Mouse (Mus musculus) B cell, adult (primary cell): ENCODE data around the gene Gdf10. TPM values are rescaled to one million over a fixed set of nuclear protein-coding genes. Genes with fewer than 3 reads are reported as not detected.

ENCODE experiments used
- total RNA-seq: library from RNA; stranded (reverse); gene quantifications from 4 replicates; pipeline ENCODE4 v1.2.4, GENCODE M21; 2023; ENCODE audit not compliant: inconsistent age

The Gdf10 gene
- not detected in 4 replicates for total RNA-seq

GRCm38 (mm10) chr14:33923168-33924070 lies at the start of gene Gdf10:
Gene Gdf10 (plus strand): TSS chr14:33923587.

DNA sequence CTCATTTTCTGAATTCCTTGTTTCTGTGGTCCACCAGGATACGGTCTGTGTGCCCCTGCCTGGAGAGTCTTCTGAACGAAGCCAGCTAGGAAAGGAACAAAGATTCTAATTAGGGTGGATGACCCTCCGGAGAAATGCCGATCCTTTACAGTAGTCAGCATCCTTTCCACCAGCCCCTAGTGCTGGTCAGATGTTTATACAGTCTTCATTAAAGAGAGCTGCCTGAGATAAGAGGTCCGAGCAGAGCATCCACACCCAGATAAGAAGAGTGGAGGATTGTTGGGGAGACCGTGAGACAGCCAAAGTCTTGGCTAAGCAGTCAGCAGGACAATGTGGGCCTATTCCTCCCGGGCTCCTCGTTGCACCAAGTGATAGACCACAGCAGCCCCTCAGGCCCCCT lies 17.4 kb downstream of the Gdf10 start, which contains the start of gene Gdf2:
Gene Gdf2, plus strand, starts transcription at position 301 of the 400 bp plus-strand sequence.

DNA sequence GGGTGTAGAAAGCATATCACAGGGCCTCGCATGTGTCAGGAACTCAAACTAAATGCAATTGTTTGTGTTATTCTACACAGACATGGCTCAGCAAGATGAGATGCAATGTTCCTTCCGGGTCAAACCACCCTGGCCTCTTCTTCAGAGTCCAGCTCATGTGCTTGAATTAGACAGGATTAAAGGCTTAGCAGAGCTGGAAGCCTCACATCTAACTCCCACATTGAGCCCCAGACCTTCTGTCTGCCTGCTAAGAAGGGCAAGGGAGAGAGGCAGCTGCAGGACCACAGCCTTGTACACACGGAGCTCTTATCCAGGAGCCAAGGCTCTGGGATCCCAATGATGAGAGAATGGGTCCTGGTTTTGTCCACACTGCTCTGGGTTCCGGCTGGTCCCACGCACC lies 30.4 kb downstream of the Gdf10 start, which contains the start of gene Rbp3:
Gene Rbp3, plus strand, starts transcription at position 243 of the 400 bp plus-strand sequence.

GRCm38 (mm10) chr14:33978604-33979059 lies 55.2 kb downstream of the Gdf10 start, which contains the start of gene Zfp488:
Gene Zfp488 (minus strand): TSS chr14:33978764.

Other genes starting within 250 kb of the Gdf10 start
- gene Gdf2, start 17.5 kb downstream of the Gdf10 start, total RNA-seq: not detected in 4 replicates
- gene Rbp3, start 30.4 kb downstream of the Gdf10 start, total RNA-seq: not detected in 4 replicates
- gene Zfp488, start 55.2 kb downstream of the Gdf10 start, total RNA-seq: 0.16 to 0.35 TPM (median 0.27 TPM) in 4 replicates
- not detected in 4 replicates for gene Gm30083, start 91.6 kb downstream of the Gdf10 start, total RNA-seq
- gene Gm5460, start 93.2 kb downstream of the Gdf10 start, total RNA-seq: not detected in 4 replicates
- gene Antxrl, start 129.1 kb downstream of the Gdf10 start, total RNA-seq: not detected in 4 replicates
- 0.42 TPM in 1 of 4 replicates, not detected in the others for gene Anxa8, start 162.4 kb downstream of the Gdf10 start, total RNA-seq
- not detected in 4 replicates for gene A630023A22Rik, start 179.2 kb downstream of the Gdf10 start, total RNA-seq
- not detected in 4 replicates for gene Npy4r, start 228.9 kb downstream of the Gdf10 start, total RNA-seq